Mouse (Mus musculus) forebrain, embryonic 16.5 days (tissue): ENCODE data around the gene Fam178b. TPM values are rescaled to one million over a fixed set of nuclear protein-coding genes. Genes with fewer than 3 reads are reported as not detected.
A peak's percentile ranks its signal among the peaks of the same experiment; 100 is the strongest.

Source experiments
- ATAC-seq: fragments of 200-750 bp; cut with Nextera tagmentation; 2 replicates; pipeline ENCODE4 v1.8.0; 2017; ENCODE audit warnings: mild to moderate bottlenecking, moderate library complexity
- H3K27ac ChIP-seq: fragments of 300-500 bp; sonication (generic); 2 replicates; pipeline ENCODE4 v1.5.1; 2014; ENCODE audit warnings: low read length, control low read depth
- H3K27me3 ChIP-seq: fragments of 300-500 bp; sonication (generic); replicated peaks from 2 replicates; pipeline ENCODE4 v1.6.1; 2014; ENCODE audit warnings: low read length; ENCODE audit not compliant: control insufficient read depth, insufficient read depth
- H3K36me3 ChIP-seq: fragments of 300-500 bp; sonication (generic); 2 replicates; pipeline ENCODE4 v1.6.1; 2014; ENCODE audit not compliant: control insufficient read depth, insufficient read depth
- H3K4me1 ChIP-seq: fragments of 300-500 bp; sonication (generic); replicated peaks from 2 replicates; pipeline ENCODE4 v1.6.1; 2014; ENCODE audit warnings: low read length; ENCODE audit not compliant: control insufficient read depth, insufficient read depth
- H3K4me2 ChIP-seq: fragments of 300-500 bp; sonication (generic); 2 replicates; pipeline ENCODE4 v1.6.1; 2014; ENCODE audit warnings: mild to moderate bottlenecking, low read length, control low read depth
- H3K4me3 ChIP-seq: fragments of 300-500 bp; sonication (generic); replicated peaks from 2 replicates; pipeline ENCODE4 v1.5.1; 2014; ENCODE audit warnings: mild to moderate bottlenecking, low read length, control low read depth
- H3K9ac ChIP-seq: fragments of 300-500 bp; sonication (generic); replicated peaks from 2 replicates; pipeline ENCODE4 v1.6.1; 2014; ENCODE audit warnings: low read depth, low read length, control low read depth
- H3K9me3 ChIP-seq: fragments of 300-500 bp; sonication (generic); 2 replicates; pipeline ENCODE4 v1.6.1; 2016; ENCODE audit warnings: low read length; ENCODE audit not compliant: control insufficient read depth
- WGBS: fragments of 180-500 bp; shearing (Covaris S2); extraction: QIAGEN DNeasy Blood & Tissue Kit; methylation state at CpG from one replicate; pipeline ENCODE4 v1.1.7; 2014; 5-methylcytosine and 5-hydroxymethylcytosine counted together
- polyA plus RNA-seq: library from polyadenylated mRNA; unstranded; fragments of >200 nt; fragmentation: Nextera tagmentation; extraction: Ambion mirVana; gene quantifications from 2 replicates; pipeline ENCODE4 v1.2.1, GENCODE M21; 2015

Gene Fam178b
- polyA plus RNA-seq, 1 experiment from 2014 or later: not detected

GRCm38 (mm10) chr1:36586288-36586687 lies 96.7 kb downstream of the Fam178b start:
- H3K4me2 ChIP-seq: no peak overlapping the region
- 30% methylated on average over 4 of the region's 4 CpGs for WGBS
- H3K36me3 ChIP-seq: no peaks in the 10 kb centered on the region
- H3K4me3 ChIP-seq: no peak overlapping the region
- H3K27me3 ChIP-seq: peaks cover 7% of the 10 kb centered on the region; the same call in 1 of the 2 replicates
- no peak overlapping the region for H3K9ac ChIP-seq
- H3K4me1 ChIP-seq: peaks cover 2% of the 10 kb centered on the region; the same call in 1 of the 2 replicates
- ATAC-seq: no peak
- H3K27ac ChIP-seq: no peak overlapping the region
- no peaks in the 10 kb centered on the region for H3K9me3 ChIP-seq

- H3K9ac ChIP-seq: no peak overlapping the region
- peaks cover 7% of the 10 kb centered on the region; the same call in 1 of the 2 replicates for H3K27me3 ChIP-seq
- peaks cover 19% of the 10 kb centered on the region for H3K4me1 ChIP-seq
- no peak for ATAC-seq
- no peaks in the 10 kb centered on the region for H3K36me3 ChIP-seq
- no peak overlapping the region for H3K4me3 ChIP-seq
- H3K9me3 ChIP-seq: no peaks in the 10 kb centered on the region
- WGBS: 85% methylated on average over 8 of the region's 8 CpGs
- H3K27ac ChIP-seq: no peak overlapping the region
- no peak overlapping the region for H3K4me2 ChIP-seq
These were observed 99.4 kb downstream of the Fam178b start for GRCm38 (mm10) chr1:36583408-36584116.

GRCm38 (mm10) chr1:36582211-36582610 lies 100.8 kb downstream of the Fam178b start:
- Histone ChIP-seq H3K27me3 (peaks cover 12% of the 10 kb centered on the region; the same call in 1 of the 2 replicates), H3K36me3 (no peaks in the 10 kb centered on the region), H3K4me1 (peaks cover 19% of the 10 kb centered on the region), H3K9ac (no peak overlapping the region), H3K9me3 (no peaks in the 10 kb centered on the region), H3K4me3 (no peak overlapping the region), H3K27ac (no peak overlapping the region), H3K4me2 (no peak overlapping the region)
- WGBS: 73% methylated on average over 8 of the region's 8 CpGs
- ATAC-seq: no peak

- no peak for ATAC-seq
- peak overlapping the region; percentile 85 for H3K27ac ChIP-seq
- H3K27me3 ChIP-seq: peaks cover 12% of the 10 kb centered on the region; the same call in 1 of the 2 replicates
- peak overlapping the region; percentile 55; the same call in 1 of the 2 replicates for H3K9ac ChIP-seq
- H3K36me3 ChIP-seq: no peaks in the 10 kb centered on the region
- no peak overlapping the region for H3K4me3 ChIP-seq
- WGBS: 5% methylated on average over 5 of the region's 5 CpGs
- peaks cover 19% of the 10 kb centered on the region for H3K4me1 ChIP-seq
- H3K4me2 ChIP-seq: no peak overlapping the region
- H3K9me3 ChIP-seq: no peaks in the 10 kb centered on the region
These were observed 101.7 kb downstream of the Fam178b start for GRCm38 (mm10) chr1:36581260-36581659.

- Histone ChIP-seq H3K27me3 (peaks cover 12% of the 10 kb centered on the region; the same call in 1 of the 2 replicates), H3K9ac (peak overlapping the region; percentile 55), H3K27ac (peak overlapping the region; percentile 85), H3K4me3 (no peak overlapping the region; the same call in 1 of the 2 replicates), H3K4me2 (peak overlapping the region; percentile 41), H3K36me3 (no peaks in the 10 kb centered on the region), H3K9me3 (no peaks in the 10 kb centered on the region), H3K4me1 (peaks cover 19% of the 10 kb centered on the region)
- peak; percentile 93 for ATAC-seq
- under 1% methylated on average over 17 of the region's 17 CpGs for WGBS
These were observed 102.4 kb downstream of the Fam178b start for GRCm38 (mm10) chr1:36580384-36581207.

GRCm38 (mm10) chr1:36579974-36580383 lies 103.0 kb downstream of the Fam178b start:
- H3K4me1 ChIP-seq: peaks cover 19% of the 10 kb centered on the region
- H3K27me3 ChIP-seq: peaks cover 12% of the 10 kb centered on the region; the same call in 1 of the 2 replicates
- H3K27ac ChIP-seq: peak overlapping the region; percentile 85
- 18% methylated on average over 6 of the region's 6 CpGs for WGBS
- H3K9ac ChIP-seq: no peak overlapping the region
- no peak overlapping the region for H3K4me3 ChIP-seq
- H3K36me3 ChIP-seq: no peaks in the 10 kb centered on the region
- peak overlapping the region; percentile 41 for H3K4me2 ChIP-seq
- H3K9me3 ChIP-seq: no peaks in the 10 kb centered on the region
- peak; percentile 36 for ATAC-seq

- peaks cover 22% of the 10 kb centered on the region for H3K4me1 ChIP-seq
- H3K4me3 ChIP-seq: no peak overlapping the region
- H3K4me2 ChIP-seq: no peak overlapping the region
- no peaks in the 10 kb centered on the region for H3K9me3 ChIP-seq
- 83% methylated on average over 6 of the region's 6 CpGs for WGBS
- H3K9ac ChIP-seq: no peak overlapping the region
- 0 out of 2 replicates have a peak, but pooled peaks cover 5% of the 10 kb centered on the region for H3K27me3 ChIP-seq
- ATAC-seq: no peak
- no peaks in the 10 kb centered on the region for H3K36me3 ChIP-seq
- no peak overlapping the region for H3K27ac ChIP-seq
These were observed 105.8 kb downstream of the Fam178b start for GRCm38 (mm10) chr1:36576991-36577675.

- Histone ChIP-seq H3K4me1 (peaks cover 10% of the 10 kb centered on the region), H3K27ac (no peak overlapping the region), H3K27me3 (0 out of 2 replicates have a peak, but pooled peaks cover 5% of the 10 kb centered on the region), H3K36me3 (no peaks in the 10 kb centered on the region), H3K4me3 (no peak overlapping the region), H3K4me2 (no peak overlapping the region), H3K9me3 (no peaks in the 10 kb centered on the region), H3K9ac (no peak overlapping the region)
- WGBS: 68% methylated on average over 6 of the region's 6 CpGs
- no peak for ATAC-seq
These were observed 107.6 kb downstream of the Fam178b start for GRCm38 (mm10) chr1:36575347-36575746.
